Mouse (Mus musculus): Measurements from ENCODE around the gene Ulk4. TPM values are rescaled to one million over a fixed set of nuclear protein-coding genes. Genes with fewer than 3 reads are reported as not detected.
"Not testable (repeated sequence)": the region's sequence is repeated elsewhere in the genome, so short reads cannot be mapped to it uniquely, and the experiment has no call there.

The Ulk4 gene
- polyA plus RNA-seq, 1 experiment, result not detected

DNA sequence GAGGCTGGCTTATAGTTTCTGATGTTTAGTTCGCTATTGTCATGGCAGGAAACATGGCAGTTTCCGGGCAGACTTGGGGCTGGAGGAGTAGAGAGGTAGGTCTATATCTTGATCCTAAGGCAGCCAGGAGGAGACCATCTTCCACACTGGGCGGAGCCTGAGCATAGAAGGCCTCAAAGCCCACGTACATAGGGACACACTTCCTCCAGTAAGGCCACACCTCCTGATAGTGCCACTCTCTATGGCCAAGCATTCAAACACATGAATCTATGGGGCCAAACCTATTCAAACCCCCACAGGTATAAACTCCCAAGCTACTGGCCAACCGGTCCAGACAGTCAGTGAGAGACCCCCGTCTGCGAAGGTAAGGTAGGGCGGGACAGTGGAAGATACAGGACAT lies 35.6 kb downstream of the Ulk4 start:
- no peak overlapping the region for H3K4me3 ChIP-seq (replicated peaks)
- H3K4me1 ChIP-seq, result no peaks in the 10 kb centered on the region
- no peaks in the 10 kb centered on the region for H3K9me3 ChIP-seq
- no peak for TF ChIP-seq FLI1 (IDR thresholded peaks at IDR 0.05; ENCODE audit: low read length)
- TF ChIP-seq GATA1 (IDR thresholded peaks at IDR 0.05; ENCODE audit: borderline replicate concordance, low read length), result no peak
- H3K36me3 ChIP-seq (replicated peaks; ENCODE audit: low read length), result no peaks in the 10 kb centered on the region
- peaks cover 19% of the 10 kb centered on the region for H3K27me3 ChIP-seq (replicated peaks)

GRCm38 (mm10) chr9:121240242-121240641 lies 36.8 kb downstream of the Ulk4 start:
- not testable (repeated sequence) for H3K36me3 ChIP-seq (replicated peaks; ENCODE audit: low read length); H3K4me1 ChIP-seq; H3K9me3 ChIP-seq; H3K4me3 ChIP-seq (replicated peaks)
- peaks cover 19% of the 10 kb centered on the region for H3K27me3 ChIP-seq (replicated peaks)

- peaks cover 19% of the 10 kb centered on the region for H3K27me3 ChIP-seq (replicated peaks)
Observed at GRCm38 (mm10) chr9:121239571-121239970, 37.4 kb downstream of the Ulk4 start.

DNA sequence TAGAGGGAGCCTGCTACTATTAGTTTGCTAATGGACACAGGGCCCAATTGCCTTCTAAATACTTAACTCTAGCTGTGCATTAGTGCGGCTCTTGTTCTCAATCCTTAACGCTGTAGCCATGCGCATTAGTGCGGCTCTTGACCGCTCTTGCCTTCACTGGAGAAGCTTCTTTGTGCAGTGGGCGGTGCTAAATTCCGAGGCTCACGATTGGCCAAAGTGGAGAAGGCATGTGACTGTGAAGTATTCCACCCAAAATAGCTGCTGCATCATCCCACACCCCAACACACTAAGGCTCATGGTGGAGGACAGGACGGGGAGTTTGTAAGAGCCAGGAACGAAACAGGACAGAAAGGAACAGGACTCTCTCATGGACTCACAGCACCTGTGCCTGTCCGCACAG lies 58.4 kb downstream of the Ulk4 start:
- Histone ChIP-seq H3K27me3 (replicated peaks) (peaks cover 20% of the 10 kb centered on the region), H3K36me3 (replicated peaks; ENCODE audit: low read length) (no peaks in the 10 kb centered on the region), H3K4me1 (no peaks in the 10 kb centered on the region), H3K4me3 (replicated peaks) (no peak overlapping the region), H3K9me3 (peaks cover 11% of the 10 kb centered on the region)
- TF ChIP-seq GATA1 (IDR thresholded peaks at IDR 0.05; ENCODE audit: borderline replicate concordance, low read length), result no peak
- no peak for TF ChIP-seq FLI1 (IDR thresholded peaks at IDR 0.05; ENCODE audit: low read length)

More at GRCm38 (mm10) chr9:121239571-121239970, 37.4 kb downstream of the Ulk4 start:
- H3K9me3 ChIP-seq, result no peaks in the 10 kb centered on the region
- no peaks in the 10 kb centered on the region for H3K36me3 ChIP-seq (replicated peaks; ENCODE audit: low read length)
- TF ChIP-seq GATA1 (IDR thresholded peaks at IDR 0.05; ENCODE audit: borderline replicate concordance, low read length) (no peak), FLI1 (IDR thresholded peaks at IDR 0.05; ENCODE audit: low read length) (no peak)
- H3K4me1 ChIP-seq, result no peaks in the 10 kb centered on the region
- H3K4me3 ChIP-seq (replicated peaks), result no peak overlapping the region

DNA sequence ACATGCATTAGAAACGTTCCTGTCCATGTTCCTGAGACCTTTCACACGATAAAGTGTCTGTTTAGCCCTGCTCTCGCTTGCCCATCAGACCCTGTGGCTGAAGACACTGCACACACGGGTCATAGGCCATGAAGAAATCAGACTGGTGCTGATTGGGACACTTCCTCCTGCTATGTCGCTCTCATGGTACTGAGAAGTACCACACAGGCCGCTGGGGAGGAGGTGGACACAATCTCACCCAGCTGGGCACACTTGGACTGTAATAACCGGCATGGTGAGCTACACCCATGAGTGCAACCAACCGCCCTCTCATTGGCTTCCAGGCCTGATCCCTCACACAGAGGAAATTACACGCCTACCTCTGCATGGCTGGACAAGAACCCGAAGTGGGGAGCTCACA lies 58.8 kb downstream of the Ulk4 start:
- no peaks in the 10 kb centered on the region for H3K36me3 ChIP-seq (replicated peaks; ENCODE audit: low read length)
- no peak overlapping the region for H3K4me3 ChIP-seq (replicated peaks)
- H3K27me3 ChIP-seq (replicated peaks), result peaks cover 20% of the 10 kb centered on the region
- no peak for TF ChIP-seq FLI1 (IDR thresholded peaks at IDR 0.05; ENCODE audit: low read length)
- TF ChIP-seq GATA1 (IDR thresholded peaks at IDR 0.05; ENCODE audit: borderline replicate concordance, low read length), result no peak
- peaks cover 12% of the 10 kb centered on the region for H3K9me3 ChIP-seq
- H3K4me1 ChIP-seq, result no peaks in the 10 kb centered on the region

DNA sequence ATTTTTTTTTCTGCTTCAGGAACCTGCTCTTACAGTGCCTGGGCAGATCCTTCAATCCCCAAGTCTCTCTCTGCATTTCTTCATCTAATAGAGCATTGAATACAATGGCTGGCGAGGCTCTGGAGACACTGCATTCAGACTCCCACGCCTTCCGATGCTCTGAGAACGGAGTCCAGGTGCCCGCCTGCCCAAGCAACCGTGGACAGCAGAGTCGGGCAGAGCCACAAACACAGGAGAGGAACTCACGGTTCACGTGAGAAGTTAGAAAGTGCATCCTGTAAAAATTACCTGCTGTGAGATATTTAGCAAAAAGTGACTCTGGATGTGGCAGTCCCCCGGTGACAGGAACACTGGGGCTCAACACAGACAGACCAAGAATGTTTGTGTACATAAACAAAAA lies 59.3 kb downstream of the Ulk4 start:
- Histone ChIP-seq H3K36me3 (replicated peaks; ENCODE audit: low read length) (no peaks in the 10 kb centered on the region), H3K9me3 (peaks cover 14% of the 10 kb centered on the region), H3K27me3 (replicated peaks) (peaks cover 20% of the 10 kb centered on the region), H3K4me3 (replicated peaks) (no peak overlapping the region), H3K4me1 (no peaks in the 10 kb centered on the region)
- TF ChIP-seq FLI1 (IDR thresholded peaks at IDR 0.05; ENCODE audit: low read length) (no peak), GATA1 (IDR thresholded peaks at IDR 0.05; ENCODE audit: borderline replicate concordance, low read length) (no peak)

GRCm38 (mm10) chr9:121216536-121217320 lies 60.3 kb downstream of the Ulk4 start:
- Histone ChIP-seq H3K9me3 (peaks cover 19% of the 10 kb centered on the region), H3K4me1 (no peaks in the 10 kb centered on the region), H3K4me3 (replicated peaks) (no peak overlapping the region), H3K27me3 (replicated peaks) (peaks cover 22% of the 10 kb centered on the region), H3K36me3 (replicated peaks; ENCODE audit: low read length) (no peaks in the 10 kb centered on the region)
- TF ChIP-seq FLI1 (IDR thresholded peaks at IDR 0.05; ENCODE audit: low read length), result no peak
- TF ChIP-seq GATA1 (IDR thresholded peaks at IDR 0.05; ENCODE audit: borderline replicate concordance, low read length), result no peak

DNA sequence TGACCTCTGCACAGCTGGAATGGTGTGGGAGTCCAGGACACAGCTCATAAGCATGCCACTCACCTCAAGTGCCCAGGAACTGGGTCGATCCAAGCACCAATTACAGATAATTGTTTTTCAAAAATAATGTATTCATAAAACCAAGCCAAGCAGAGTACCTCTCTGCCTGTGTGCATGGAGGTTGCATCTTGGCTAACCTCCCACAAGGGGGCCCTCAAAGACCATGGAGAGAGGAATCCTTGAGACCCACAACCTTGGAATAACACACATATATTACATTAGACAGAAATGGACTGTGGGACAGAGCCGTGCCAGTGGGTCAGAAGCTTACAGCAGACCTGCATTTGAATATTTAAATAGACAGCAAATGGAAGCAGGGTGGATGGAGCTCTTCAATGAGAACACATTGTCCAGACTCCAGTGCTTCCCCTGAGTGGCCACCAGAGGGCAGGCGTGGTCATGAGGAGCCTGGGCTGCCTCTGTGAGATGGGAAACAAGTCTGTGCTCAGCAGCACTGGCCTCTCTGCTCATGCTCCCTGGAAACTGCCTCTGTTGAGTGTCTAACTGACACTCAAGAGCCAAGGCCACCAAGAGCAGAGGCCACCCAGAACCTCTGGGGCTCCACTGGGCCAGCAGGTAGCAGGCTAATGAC lies 61.5 kb downstream of the Ulk4 start:
- no peak for TF ChIP-seq GATA1 (IDR thresholded peaks at IDR 0.05; ENCODE audit: borderline replicate concordance, low read length)
- no peak for TF ChIP-seq FLI1 (IDR thresholded peaks at IDR 0.05; ENCODE audit: low read length)
- no peak overlapping the region for H3K4me3 ChIP-seq (replicated peaks)
- H3K27me3 ChIP-seq (replicated peaks), result peaks cover 22% of the 10 kb centered on the region
- H3K9me3 ChIP-seq, result peaks cover 23% of the 10 kb centered on the region
- H3K4me1 ChIP-seq, result no peaks in the 10 kb centered on the region
- H3K36me3 ChIP-seq (replicated peaks; ENCODE audit: low read length), result no peaks in the 10 kb centered on the region

DNA sequence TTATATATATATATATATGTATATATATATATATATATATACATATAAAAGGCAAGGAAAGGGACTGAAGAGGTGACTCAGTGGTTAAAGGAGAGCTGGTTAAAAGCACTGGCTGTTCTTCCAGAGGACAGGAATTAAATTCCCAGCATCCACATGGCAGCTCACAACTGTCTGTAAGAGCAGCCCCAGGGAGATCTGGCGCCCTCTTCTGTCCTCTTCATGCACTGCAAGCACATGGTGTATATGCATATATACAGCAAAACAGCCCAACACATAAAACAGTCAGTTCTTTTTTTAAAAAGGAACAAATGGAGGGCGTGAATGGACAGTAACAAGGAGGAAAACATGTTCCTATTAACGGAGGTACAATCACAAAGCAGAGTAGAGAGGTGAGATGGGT lies 64.7 kb downstream of the Ulk4 start:
- TF ChIP-seq FLI1 (IDR thresholded peaks at IDR 0.05; ENCODE audit: low read length) (no peak), GATA1 (IDR thresholded peaks at IDR 0.05; ENCODE audit: borderline replicate concordance, low read length) (no peak)
- peaks cover 27% of the 10 kb centered on the region for H3K9me3 ChIP-seq
- H3K4me1 ChIP-seq, result no peaks in the 10 kb centered on the region
- peak overlapping the region; percentile 42 for H3K4me3 ChIP-seq (replicated peaks)
- H3K36me3 ChIP-seq (replicated peaks; ENCODE audit: low read length), result no peaks in the 10 kb centered on the region
- H3K27me3 ChIP-seq (replicated peaks), result peaks cover 14% of the 10 kb centered on the region

GRCm38 (mm10) chr9:121205046-121205445 lies 72.0 kb downstream of the Ulk4 start:
- peaks cover 31% of the 10 kb centered on the region for H3K9me3 ChIP-seq
- H3K4me3 ChIP-seq (replicated peaks), result no peak overlapping the region
- no peaks in the 10 kb centered on the region for H3K27me3 ChIP-seq (replicated peaks)
- TF ChIP-seq GATA1 (IDR thresholded peaks at IDR 0.05; ENCODE audit: borderline replicate concordance, low read length) (no peak), FLI1 (IDR thresholded peaks at IDR 0.05; ENCODE audit: low read length) (no peak)
- H3K36me3 ChIP-seq (replicated peaks; ENCODE audit: low read length), result no peaks in the 10 kb centered on the region
- no peaks in the 10 kb centered on the region for H3K4me1 ChIP-seq

Measured in megakaryocyte, embryonic 14.5 days (primary cell).